Mouse (Mus musculus) right cerebral cortex, postnatal 4 days (tissue): ENCODE data around the gene Glce.

Experiments used
- DNase-seq: peaks from one replicate; pipeline ENCODE4 v3.0.0-alpha.2; 2022

Glce gene

GRCm38 (mm10) chr9:62025056-62025455 is 97.4 kb downstream of the Glce start:
- no peak for DNase-seq

- DNase-seq, result no peak
Measured at GRCm38 (mm10) chr9:62023879-62024278, 98.6 kb downstream of the Glce start.

- no peak for DNase-seq
Measured at GRCm38 (mm10) chr9:62022961-62023680, 99.3 kb downstream of the Glce start.

GRCm38 (mm10) chr9:62021583-62022120 is 100.8 kb downstream of the Glce start:
- DNase-seq, result no peak

GRCm38 (mm10) chr9:62020259-62020658 is 102.2 kb downstream of the Glce start:
- no peak for DNase-seq

- no peak for DNase-seq
Measured at GRCm38 (mm10) chr9:62018229-62019093, 104.0 kb downstream of the Glce start.

GRCm38 (mm10) chr9:62017329-62017728 is 105.1 kb downstream of the Glce start:
- DNase-seq, result no peak

- DNase-seq, result no peak
Measured at GRCm38 (mm10) chr9:62015504-62015903, 107.0 kb downstream of the Glce start.

GRCm38 (mm10) chr9:62013316-62014097 is 108.9 kb downstream of the Glce start:
- DNase-seq, result no peak

- DNase-seq, result no peak
Measured at GRCm38 (mm10) chr9:62008360-62008759, 114.1 kb downstream of the Glce start.
